Mouse (Mus musculus) midbrain, embryonic 11.5 days (tissue): ENCODE measurements around the gene Rbm20. TPM values are rescaled to one million over a fixed set of nuclear protein-coding genes. Genes with fewer than 3 reads are reported as not detected.

ENCODE experiments used
- ATAC-seq: fragments of 200-750 bp; cut with Nextera tagmentation; 2 replicates; pipeline ENCODE4 v1.8.0; 2017; ENCODE audit warnings: moderate TSS enrichment, moderate library complexity; ENCODE audit not compliant: low FRiP score
- DNase-seq: peaks from one replicate; pipeline ENCODE4 v3.0.0; 2015; ENCODE audit warnings: low spot score; ENCODE audit errors: missing footprints
- H3K27ac ChIP-seq: fragments of 300-500 bp; sonication (generic); 2 replicates; pipeline ENCODE4 v1.5.1; 2014; ENCODE audit warnings: low read depth, low read length
- H3K27me3 ChIP-seq: fragments of 300-500 bp; sonication (generic); 2 replicates; pipeline ENCODE4 v1.6.1; 2014; ENCODE audit warnings: mild to moderate bottlenecking, low read length, moderate library complexity, mixed read lengths; ENCODE audit not compliant: control insufficient read depth, insufficient read depth
- H3K36me3 ChIP-seq: fragments of 300-500 bp; sonication (generic); 2 replicates; pipeline ENCODE4 v1.6.1; 2014; ENCODE audit warnings: mild to moderate bottlenecking, low read length, moderate library complexity, mixed read lengths; ENCODE audit not compliant: control insufficient read depth, insufficient read depth
- H3K4me1 ChIP-seq: fragments of 300-500 bp; sonication (generic); 2 replicates; pipeline ENCODE4 v1.6.1; 2014; ENCODE audit warnings: low read length; ENCODE audit not compliant: control insufficient read depth, insufficient read depth
- H3K4me2 ChIP-seq: fragments of 300-500 bp; sonication (generic); 2 replicates; pipeline ENCODE4 v1.6.1; 2014; ENCODE audit warnings: mild to moderate bottlenecking, moderate library complexity
- H3K4me3 ChIP-seq: fragments of 300-500 bp; sonication (generic); 2 replicates; pipeline ENCODE4 v1.5.1; 2014; ENCODE audit warnings: low read depth, low read length
- H3K9ac ChIP-seq: fragments of 300-500 bp; sonication (generic); 2 replicates; pipeline ENCODE4 v1.6.1; 2014; ENCODE audit warnings: low read length
- H3K9me3 ChIP-seq: fragments of 300-500 bp; sonication (generic); 2 replicates; pipeline ENCODE4 v1.6.1; 2016; ENCODE audit warnings: low read length; ENCODE audit not compliant: control insufficient read depth
- WGBS: fragments of 180-500 bp; shearing (Covaris S2); extraction: QIAGEN DNeasy Blood & Tissue Kit; methylation state at CpG from one replicate; pipeline ENCODE4 v1.1.7; 2014; 5-methylcytosine and 5-hydroxymethylcytosine counted together
- polyA plus RNA-seq: library from polyadenylated mRNA; unstranded; fragments of >200 nt; fragmentation: Nextera tagmentation; extraction: Ambion mirVana; gene quantifications from 2 replicates; pipeline ENCODE4 v1.2.1, GENCODE M21; 2014

Gene Rbm20
- polyA plus RNA-seq, 1 experiment from 2014 or later: 1.0 TPM

- no peak overlapping the region for H3K9ac ChIP-seq
- H3K9me3 ChIP-seq: no peaks in the 10 kb centered on the region
- H3K27me3 ChIP-seq: peaks cover 10% of the 10 kb centered on the region
- ATAC-seq (no peak), DNase-seq (no peak)
- no peaks in the 10 kb centered on the region for H3K36me3 ChIP-seq
- WGBS: 44% methylated on average over 8 of the region's 8 CpGs
- H3K27ac ChIP-seq: no peak overlapping the region
- no peak overlapping the region for H3K4me3 ChIP-seq
- H3K4me2 ChIP-seq: no peak overlapping the region
- H3K4me1 ChIP-seq: peaks cover 2% of the 10 kb centered on the region
Observed at GRCm38 (mm10) chr19:53682427-53682826, 5.3 kb downstream of the Rbm20 start.

- no peak for ATAC-seq
- 80% methylated on average over 5 of the region's 5 CpGs for WGBS
Observed at GRCm38 (mm10) chr19:53687592-53687991, 10.5 kb downstream of the Rbm20 start.

GRCm38 (mm10) chr19:53690816-53691215 is 13.7 kb downstream of the Rbm20 start:
- H3K4me1 ChIP-seq: no peaks in the 10 kb centered on the region
- ATAC-seq (no peak), DNase-seq (no peak)
- WGBS: 63% methylated on average over 10 of the region's 10 CpGs
- H3K9ac ChIP-seq: no peak overlapping the region
- no peak overlapping the region for H3K4me3 ChIP-seq
- no peak overlapping the region for H3K4me2 ChIP-seq
- no peak overlapping the region for H3K27ac ChIP-seq
- H3K27me3 ChIP-seq: no peaks in the 10 kb centered on the region
- H3K36me3 ChIP-seq: no peaks in the 10 kb centered on the region
- H3K9me3 ChIP-seq: no peaks in the 10 kb centered on the region

More at GRCm38 (mm10) chr19:53687592-53687991, 10.5 kb downstream of the Rbm20 start:
- Histone ChIP-seq H3K27ac (no peak overlapping the region), H3K4me1 (no peaks in the 10 kb centered on the region), H3K4me2 (no peak overlapping the region), H3K27me3 (no peaks in the 10 kb centered on the region), H3K9ac (no peak overlapping the region), H3K9me3 (no peaks in the 10 kb centered on the region), H3K4me3 (no peak overlapping the region), H3K36me3 (no peaks in the 10 kb centered on the region)
- no peak for DNase-seq

- no peak overlapping the region for H3K4me2 ChIP-seq
- no peak overlapping the region for H3K9ac ChIP-seq
- no peaks in the 10 kb centered on the region for H3K9me3 ChIP-seq
- DNase-seq (no peak), ATAC-seq (no peak)
- H3K27me3 ChIP-seq: no peaks in the 10 kb centered on the region
- peaks cover 16% of the 10 kb centered on the region for H3K4me1 ChIP-seq
- H3K4me3 ChIP-seq: no peak overlapping the region
- no peaks in the 10 kb centered on the region for H3K36me3 ChIP-seq
- WGBS: 33% methylated on average over 1 of the region's 1 CpGs
- no peak overlapping the region for H3K27ac ChIP-seq
Observed at GRCm38 (mm10) chr19:53694020-53694419, 16.9 kb downstream of the Rbm20 start.

- H3K9me3 ChIP-seq: no peaks in the 10 kb centered on the region
- no peaks in the 10 kb centered on the region for H3K36me3 ChIP-seq
- H3K4me3 ChIP-seq: no peak overlapping the region
- peaks cover 25% of the 10 kb centered on the region for H3K4me1 ChIP-seq
- DNase-seq (no peak), ATAC-seq (no peak)
- H3K27ac ChIP-seq: no peak overlapping the region
- no peak overlapping the region for H3K4me2 ChIP-seq
- H3K9ac ChIP-seq: no peak overlapping the region
- WGBS: 70% methylated on average over 6 of the region's 6 CpGs
- no peaks in the 10 kb centered on the region for H3K27me3 ChIP-seq
Observed at GRCm38 (mm10) chr19:53696079-53696478, 19.0 kb downstream of the Rbm20 start.

- H3K27me3 ChIP-seq: no peaks in the 10 kb centered on the region
- no peak overlapping the region for H3K4me2 ChIP-seq
- 90% methylated on average over 3 of the region's 3 CpGs for WGBS
- H3K9ac ChIP-seq: no peak overlapping the region
- DNase-seq (no peak), ATAC-seq (no peak)
- no peak overlapping the region for H3K27ac ChIP-seq
- H3K9me3 ChIP-seq: no peaks in the 10 kb centered on the region
- H3K4me1 ChIP-seq: peaks cover 25% of the 10 kb centered on the region
- no peaks in the 10 kb centered on the region for H3K36me3 ChIP-seq
- H3K4me3 ChIP-seq: no peak overlapping the region
Observed at GRCm38 (mm10) chr19:53696655-53697054, 19.5 kb downstream of the Rbm20 start.

GRCm38 (mm10) chr19:53697376-53698126 is 20.4 kb downstream of the Rbm20 start:
- H3K36me3 ChIP-seq: no peaks in the 10 kb centered on the region
- ATAC-seq (peak; percentile 65; the same call in 1 of the 2 replicates), DNase-seq (no peak)
- H3K4me1 ChIP-seq: peaks cover 25% of the 10 kb centered on the region
- no peak overlapping the region for H3K4me3 ChIP-seq
- H3K27ac ChIP-seq: 0 out of 2 replicates have a peak overlapping the region, but pooled peaks have one; percentile 14
- H3K4me2 ChIP-seq: 0 out of 2 replicates have a peak overlapping the region, but pooled peaks have one; percentile 10
- no peaks in the 10 kb centered on the region for H3K27me3 ChIP-seq
- 37% methylated on average over 24 of the region's 24 CpGs for WGBS
- H3K9me3 ChIP-seq: no peaks in the 10 kb centered on the region
- no peak overlapping the region for H3K9ac ChIP-seq

GRCm38 (mm10) chr19:53699671-53700070 is 22.6 kb downstream of the Rbm20 start:
- DNase-seq (no peak), ATAC-seq (no peak)
- H3K9me3 ChIP-seq: no peaks in the 10 kb centered on the region
- H3K4me2 ChIP-seq: no peak overlapping the region
- no peak overlapping the region for H3K27ac ChIP-seq
- no peak overlapping the region for H3K4me3 ChIP-seq
- no peaks in the 10 kb centered on the region for H3K36me3 ChIP-seq
- H3K27me3 ChIP-seq: no peaks in the 10 kb centered on the region
- H3K4me1 ChIP-seq: peaks cover 26% of the 10 kb centered on the region
- no peak overlapping the region for H3K9ac ChIP-seq
- 37% methylated on average over 7 of the region's 7 CpGs for WGBS

GRCm38 (mm10) chr19:53701434-53701833 is 24.3 kb downstream of the Rbm20 start:
- H3K4me3 ChIP-seq: no peak overlapping the region
- H3K36me3 ChIP-seq: no peaks in the 10 kb centered on the region
- H3K9me3 ChIP-seq: no peaks in the 10 kb centered on the region
- 90% methylated on average over 9 of the region's 9 CpGs for WGBS
- H3K27ac ChIP-seq: no peak overlapping the region
- no peak overlapping the region for H3K9ac ChIP-seq
- H3K4me1 ChIP-seq: peaks cover 29% of the 10 kb centered on the region
- H3K27me3 ChIP-seq: no peaks in the 10 kb centered on the region
- no peak for ATAC-seq
- no peak overlapping the region for H3K4me2 ChIP-seq
- DNase-seq: no peak
